Mouse (Mus musculus): ENCODE data around the gene Poc5. TPM values are rescaled to one million over a fixed set of nuclear protein-coding genes. Genes with fewer than 3 reads are reported as not detected.
A peak's percentile ranks its signal among the peaks of the same experiment; 100 is the strongest.

Gene Poc5
- polyA plus RNA-seq (2014; fragmentation: Nextera tagmentation; extraction: Ambion mirVana): 27.1 and 28.1 TPM in 2 replicates

- Histone ChIP-seq H3K4me3 (ENCODE audit: low read depth, low read length) (peak within 1 kb of the TSS; percentile 76), H3K9me3 (replicated peaks; ENCODE audit: control insufficient read depth, low read length) (no peaks in the 10 kb centered on the region), H3K4me1 (ENCODE audit: control insufficient read depth, insufficient read depth, low read length) (no peaks in the 10 kb centered on the region), H3K27me3 (ENCODE audit: control insufficient read depth, insufficient read depth, low read length) (no peaks in the 10 kb centered on the region), H3K36me3 (replicated peaks; ENCODE audit: control insufficient read depth, insufficient read depth, low read depth, low read length) (no peaks in the 10 kb centered on the region), H3K9ac (replicated peaks; ENCODE audit: low read length) (peak within 1 kb of the TSS; percentile 73), H3K27ac (replicated peaks; ENCODE audit: low read depth, low read length) (peak within 1 kb of the TSS; percentile 41; the same call in 1 of the 2 replicates), H3K4me2 (ENCODE audit: low read depth, low read length) (peak within 1 kb of the TSS; percentile 59)
- ATAC-seq (replicated peaks; ENCODE audit: insufficient number of reproducible peaks, low FRiP score, low TSS enrichment, low read depth) (peak; percentile 100), DNase-seq (ENCODE audit: low spot score) (peak; percentile 99)
- 1% methylated on average over 44 of the region's 44 CpGs for WGBS
Measured at GRCm38 (mm10) chr13:96388042-96388888, at the start of gene Poc5. Gene Poc5, plus strand, starts transcription at chr13:96388294.

- no peak overlapping the region for H3K4me2 ChIP-seq (ENCODE audit: low read depth, low read length)
- H3K4me3 ChIP-seq (ENCODE audit: low read depth, low read length): no peak overlapping the region
- DNase-seq (ENCODE audit: low spot score): no peak
- WGBS: 75% methylated on average over 3 of the region's 3 CpGs
- H3K9ac ChIP-seq (replicated peaks; ENCODE audit: low read length): no peak overlapping the region
- H3K27ac ChIP-seq (replicated peaks; ENCODE audit: low read depth, low read length): no peak overlapping the region
- no peak for ATAC-seq (replicated peaks; ENCODE audit: insufficient number of reproducible peaks, low FRiP score, low TSS enrichment, low read depth)
- no peaks in the 10 kb centered on the region for H3K27me3 ChIP-seq (ENCODE audit: control insufficient read depth, insufficient read depth, low read length)
- H3K9me3 ChIP-seq (replicated peaks; ENCODE audit: control insufficient read depth, low read length): no peaks in the 10 kb centered on the region
- H3K36me3 ChIP-seq (replicated peaks; ENCODE audit: control insufficient read depth, insufficient read depth, low read depth, low read length): no peaks in the 10 kb centered on the region
- no peaks in the 10 kb centered on the region for H3K4me1 ChIP-seq (ENCODE audit: control insufficient read depth, insufficient read depth, low read length)
Measured at GRCm38 (mm10) chr13:96341461-96341860, 46.6 kb upstream of the Poc5 start.

GRCm38 (mm10) chr13:96344778-96345177 is 43.3 kb upstream of the Poc5 start:
- ATAC-seq (replicated peaks; ENCODE audit: insufficient number of reproducible peaks, low FRiP score, low TSS enrichment, low read depth) (no peak), DNase-seq (ENCODE audit: low spot score) (no peak)
- Histone ChIP-seq H3K27me3 (ENCODE audit: control insufficient read depth, insufficient read depth, low read length) (no peaks in the 10 kb centered on the region), H3K9me3 (replicated peaks; ENCODE audit: control insufficient read depth, low read length) (no peaks in the 10 kb centered on the region), H3K9ac (replicated peaks; ENCODE audit: low read length) (no peak overlapping the region), H3K4me2 (ENCODE audit: low read depth, low read length) (no peak overlapping the region), H3K36me3 (replicated peaks; ENCODE audit: control insufficient read depth, insufficient read depth, low read depth, low read length) (no peaks in the 10 kb centered on the region), H3K4me3 (ENCODE audit: low read depth, low read length) (no peak overlapping the region), H3K4me1 (ENCODE audit: control insufficient read depth, insufficient read depth, low read length) (no peaks in the 10 kb centered on the region), H3K27ac (replicated peaks; ENCODE audit: low read depth, low read length) (no peak overlapping the region)
- 83% methylated on average over 6 of the region's 6 CpGs for WGBS

- H3K4me1 ChIP-seq (ENCODE audit: control insufficient read depth, insufficient read depth, low read length): no peaks in the 10 kb centered on the region
- H3K36me3 ChIP-seq (replicated peaks; ENCODE audit: control insufficient read depth, insufficient read depth, low read depth, low read length): no peaks in the 10 kb centered on the region
- DNase-seq (ENCODE audit: low spot score) (no peak), ATAC-seq (replicated peaks; ENCODE audit: insufficient number of reproducible peaks, low FRiP score, low TSS enrichment, low read depth) (no peak)
- no peak overlapping the region for H3K9ac ChIP-seq (replicated peaks; ENCODE audit: low read length)
- no peaks in the 10 kb centered on the region for H3K9me3 ChIP-seq (replicated peaks; ENCODE audit: control insufficient read depth, low read length)
- no peaks in the 10 kb centered on the region for H3K27me3 ChIP-seq (ENCODE audit: control insufficient read depth, insufficient read depth, low read length)
- WGBS: 49% methylated on average over 3 of the region's 3 CpGs
- H3K27ac ChIP-seq (replicated peaks; ENCODE audit: low read depth, low read length): no peak overlapping the region
- H3K4me3 ChIP-seq (ENCODE audit: low read depth, low read length): no peak overlapping the region
- H3K4me2 ChIP-seq (ENCODE audit: low read depth, low read length): no peak overlapping the region
Measured at GRCm38 (mm10) chr13:96346581-96346980, 41.5 kb upstream of the Poc5 start.

GRCm38 (mm10) chr13:96350207-96350606 is 37.9 kb upstream of the Poc5 start:
- H3K9me3 ChIP-seq (replicated peaks; ENCODE audit: control insufficient read depth, low read length): no peaks in the 10 kb centered on the region
- H3K27me3 ChIP-seq (ENCODE audit: control insufficient read depth, insufficient read depth, low read length): no peaks in the 10 kb centered on the region
- 91% methylated on average over 6 of the region's 6 CpGs for WGBS
- no peaks in the 10 kb centered on the region for H3K36me3 ChIP-seq (replicated peaks; ENCODE audit: control insufficient read depth, insufficient read depth, low read depth, low read length)
- DNase-seq (ENCODE audit: low spot score) (no peak), ATAC-seq (replicated peaks; ENCODE audit: insufficient number of reproducible peaks, low FRiP score, low TSS enrichment, low read depth) (no peak)
- no peak overlapping the region for H3K27ac ChIP-seq (replicated peaks; ENCODE audit: low read depth, low read length)
- H3K4me1 ChIP-seq (ENCODE audit: control insufficient read depth, insufficient read depth, low read length): no peaks in the 10 kb centered on the region
- no peak overlapping the region for H3K9ac ChIP-seq (replicated peaks; ENCODE audit: low read length)
- H3K4me2 ChIP-seq (ENCODE audit: low read depth, low read length): no peak overlapping the region
- H3K4me3 ChIP-seq (ENCODE audit: low read depth, low read length): no peak overlapping the region

- H3K9me3 ChIP-seq (replicated peaks; ENCODE audit: control insufficient read depth, low read length): no peaks in the 10 kb centered on the region
- H3K27ac ChIP-seq (replicated peaks; ENCODE audit: low read depth, low read length): no peak overlapping the region
- WGBS: 83% methylated on average over 12 of the region's 12 CpGs
- H3K9ac ChIP-seq (replicated peaks; ENCODE audit: low read length): no peak overlapping the region
- H3K27me3 ChIP-seq (ENCODE audit: control insufficient read depth, insufficient read depth, low read length): no peaks in the 10 kb centered on the region
- no peaks in the 10 kb centered on the region for H3K36me3 ChIP-seq (replicated peaks; ENCODE audit: control insufficient read depth, insufficient read depth, low read depth, low read length)
- H3K4me1 ChIP-seq (ENCODE audit: control insufficient read depth, insufficient read depth, low read length): no peaks in the 10 kb centered on the region
- no peak for DNase-seq (ENCODE audit: low spot score)
- no peak for ATAC-seq (replicated peaks; ENCODE audit: insufficient number of reproducible peaks, low FRiP score, low TSS enrichment, low read depth)
- no peak overlapping the region for H3K4me3 ChIP-seq (ENCODE audit: low read depth, low read length)
- H3K4me2 ChIP-seq (ENCODE audit: low read depth, low read length): no peak overlapping the region
Measured at GRCm38 (mm10) chr13:96351264-96351663, 36.8 kb upstream of the Poc5 start.

- Histone ChIP-seq H3K36me3 (replicated peaks; ENCODE audit: control insufficient read depth, insufficient read depth, low read depth, low read length) (no peaks in the 10 kb centered on the region), H3K27me3 (ENCODE audit: control insufficient read depth, insufficient read depth, low read length) (no peaks in the 10 kb centered on the region), H3K27ac (replicated peaks; ENCODE audit: low read depth, low read length) (no peak overlapping the region), H3K4me3 (ENCODE audit: low read depth, low read length) (no peak overlapping the region), H3K4me1 (ENCODE audit: control insufficient read depth, insufficient read depth, low read length) (no peaks in the 10 kb centered on the region), H3K4me2 (ENCODE audit: low read depth, low read length) (no peak overlapping the region), H3K9ac (replicated peaks; ENCODE audit: low read length) (no peak overlapping the region), H3K9me3 (replicated peaks; ENCODE audit: control insufficient read depth, low read length) (no peaks in the 10 kb centered on the region)
- DNase-seq (ENCODE audit: low spot score) (peak; percentile 9), ATAC-seq (replicated peaks; ENCODE audit: insufficient number of reproducible peaks, low FRiP score, low TSS enrichment, low read depth) (no peak)
- WGBS: 3% methylated on average over 2 of the region's 2 CpGs
Measured at GRCm38 (mm10) chr13:96375519-96375918, 12.6 kb upstream of the Poc5 start.

- Histone ChIP-seq H3K9ac (replicated peaks; ENCODE audit: low read length) (no peak overlapping the region), H3K9me3 (replicated peaks; ENCODE audit: control insufficient read depth, low read length) (no peaks in the 10 kb centered on the region), H3K36me3 (replicated peaks; ENCODE audit: control insufficient read depth, insufficient read depth, low read depth, low read length) (no peaks in the 10 kb centered on the region), H3K4me1 (ENCODE audit: control insufficient read depth, insufficient read depth, low read length) (no peaks in the 10 kb centered on the region), H3K27ac (replicated peaks; ENCODE audit: low read depth, low read length) (no peak overlapping the region), H3K4me3 (ENCODE audit: low read depth, low read length) (no peak overlapping the region), H3K27me3 (ENCODE audit: control insufficient read depth, insufficient read depth, low read length) (no peaks in the 10 kb centered on the region), H3K4me2 (ENCODE audit: low read depth, low read length) (no peak overlapping the region)
- no peak for ATAC-seq (replicated peaks; ENCODE audit: insufficient number of reproducible peaks, low FRiP score, low TSS enrichment, low read depth)
- no peak for DNase-seq (ENCODE audit: low spot score)
- 93% methylated on average over 18 of the region's 18 CpGs for WGBS
Measured at GRCm38 (mm10) chr13:96376871-96377270, 11.2 kb upstream of the Poc5 start.

Data from embryonic facial prominence, embryonic 11.5 days (tissue).